Mouse (Mus musculus) ovary, postnatal 36 days (tissue): ENCODE measurements around the gene Eftud2.

Source experiments
- DNase-seq: peaks from one replicate; pipeline ENCODE4 v3.0.0; 2022; ENCODE audit warnings: low spot score, mixed read lengths

Gene Eftud2

GRCm38 (mm10) chr11:102880585-102881313 lies at the start of gene Eftud2, which contains the start of gene Ccdc103:
Gene Eftud2, minus strand, starts transcription at chr11:102880985.
Gene Ccdc103, plus strand, starts transcription at chr11:102881204.
- peak; percentile 91 for DNase-seq

DNA sequence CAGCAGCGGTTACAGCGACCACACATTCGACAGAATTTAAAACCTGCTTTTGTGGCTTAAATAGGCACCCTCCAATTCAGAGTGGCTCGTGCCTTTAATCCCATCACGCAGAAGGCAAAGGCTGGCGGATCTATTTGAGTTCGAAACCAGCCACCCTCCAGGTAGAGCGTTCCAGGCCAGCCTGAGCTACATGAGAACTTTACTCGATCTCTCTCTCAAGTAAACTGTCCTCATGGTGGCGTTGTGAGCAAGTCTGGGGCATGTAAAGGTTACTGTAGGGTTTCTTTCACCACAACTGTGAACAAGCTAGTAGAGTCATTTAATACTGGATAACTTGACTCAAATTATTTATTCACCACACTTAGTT lies 44.5 kb upstream of the Eftud2 start:
- no peak for DNase-seq

- peak; percentile 92 for DNase-seq
Observed at GRCm38 (mm10) chr11:102924557-102925350, 44.0 kb upstream of the Eftud2 start, which contains the start of gene Kif18b. Gene Kif18b, minus strand, starts transcription at chr11:102925124.

DNA sequence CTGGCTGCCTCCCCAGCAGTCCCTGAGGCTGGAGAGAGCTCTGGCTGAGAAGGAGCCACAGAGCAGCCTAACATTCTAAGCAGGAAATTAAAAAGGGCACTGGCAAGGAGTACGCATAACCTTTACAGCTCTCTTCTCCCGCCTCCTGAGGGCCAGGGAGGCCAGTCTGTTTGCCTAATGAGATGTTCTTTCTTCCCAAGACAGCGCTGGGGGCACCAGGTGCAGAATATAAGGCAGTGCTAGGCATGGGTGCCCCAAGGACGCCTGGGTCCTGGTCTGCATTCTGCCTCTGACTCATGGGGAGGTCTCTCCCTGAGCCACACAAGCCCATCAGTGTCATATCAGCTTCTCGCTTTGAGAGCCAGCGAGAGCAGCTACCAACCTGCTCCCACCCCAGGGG lies 40.7 kb upstream of the Eftud2 start:
- DNase-seq = no peak

DNA sequence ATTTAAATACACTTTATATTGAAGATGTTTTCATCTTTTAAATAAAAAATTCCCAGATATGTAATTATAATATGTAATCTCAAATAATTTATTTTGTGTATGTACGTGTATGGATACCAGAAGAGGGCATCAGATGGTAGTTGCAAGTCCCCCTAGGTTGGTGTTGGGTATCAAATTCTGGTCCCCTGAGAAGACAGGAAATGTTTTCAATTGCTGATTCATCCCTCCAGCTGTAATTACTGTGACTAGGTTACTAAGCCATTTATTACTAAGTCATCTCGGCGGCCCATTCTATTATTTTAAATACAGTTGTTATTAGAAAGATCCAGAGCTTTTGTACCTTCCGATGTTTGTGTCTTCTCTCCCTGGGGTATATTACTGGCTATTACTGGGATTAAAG lies 37.3 kb upstream of the Eftud2 start:
- DNase-seq = no peak

DNA sequence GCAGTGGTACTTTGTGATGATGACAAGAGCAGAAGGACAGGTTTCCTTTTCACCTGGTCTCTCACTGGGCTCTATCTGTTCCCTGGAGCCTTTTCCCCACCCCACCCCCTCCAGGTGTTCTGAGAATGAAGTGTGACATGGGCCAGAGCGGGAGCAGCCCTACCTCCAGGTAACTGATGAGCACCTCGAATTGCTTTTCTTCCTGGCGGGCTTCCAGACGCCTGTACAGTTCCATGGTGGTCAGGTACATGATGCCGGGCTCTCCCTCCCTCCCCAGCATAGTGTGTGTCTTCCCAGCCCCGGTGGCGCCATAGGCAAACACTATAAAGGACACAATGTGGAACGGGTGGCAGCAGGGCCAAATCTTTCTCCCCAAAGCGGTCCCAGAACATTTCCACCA lies 34.6 kb upstream of the Eftud2 start:
- no peak for DNase-seq

GRCm38 (mm10) chr11:102911376-102911775 lies 30.6 kb upstream of the Eftud2 start:
- DNase-seq = no peak

- no peak for DNase-seq
Observed at GRCm38 (mm10) chr11:102903654-102904053, 22.9 kb upstream of the Eftud2 start.

- no peak for DNase-seq
Observed at GRCm38 (mm10) chr11:102902107-102902506, 21.3 kb upstream of the Eftud2 start.

DNA sequence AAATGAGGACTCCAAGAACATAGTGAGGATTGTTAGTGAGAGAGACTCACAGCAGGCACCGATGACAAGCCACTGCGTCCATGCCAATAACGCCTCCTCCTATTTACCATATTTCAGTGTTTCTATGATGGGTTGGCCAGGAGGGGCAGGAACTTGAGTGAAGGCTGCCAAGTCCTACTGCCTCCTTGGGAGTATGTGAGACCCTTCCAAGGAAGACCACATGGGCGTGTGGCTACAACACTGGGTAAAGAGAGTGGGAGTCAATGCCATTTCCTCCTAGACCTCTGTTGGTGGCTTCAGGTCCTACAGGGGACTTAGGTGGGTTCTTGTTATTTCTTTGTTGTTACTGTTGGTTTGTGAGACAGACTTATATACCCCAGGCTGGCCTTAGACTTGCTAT lies 20.4 kb upstream of the Eftud2 start:
- no peak for DNase-seq

- DNase-seq = peak; percentile 73
Observed at GRCm38 (mm10) chr11:102900763-102901162, 20.0 kb upstream of the Eftud2 start, which contains the start of gene Gfap. Gene Gfap, minus strand, starts transcription at chr11:102900912.

DNA sequence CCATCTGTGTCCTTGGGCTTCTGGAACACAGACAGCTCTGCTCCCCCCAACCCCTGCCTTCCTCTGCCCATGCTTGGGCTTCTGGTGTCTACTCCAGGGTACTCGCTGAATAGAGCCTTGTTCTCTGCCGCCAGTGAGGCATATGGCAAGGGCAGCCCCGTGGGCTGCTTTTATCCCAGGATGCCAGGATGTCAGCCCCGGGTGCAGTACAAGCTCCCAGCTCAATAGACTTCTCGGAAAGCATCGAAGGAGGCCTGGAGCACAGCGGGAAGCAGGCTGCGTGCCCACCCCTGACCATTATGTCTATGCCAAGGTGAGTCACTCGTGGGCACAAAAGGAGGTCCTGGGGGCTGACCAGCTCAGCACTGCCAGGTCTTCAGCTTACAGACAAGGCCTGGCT lies 17.6 kb upstream of the Eftud2 start:
- no peak for DNase-seq

DNA sequence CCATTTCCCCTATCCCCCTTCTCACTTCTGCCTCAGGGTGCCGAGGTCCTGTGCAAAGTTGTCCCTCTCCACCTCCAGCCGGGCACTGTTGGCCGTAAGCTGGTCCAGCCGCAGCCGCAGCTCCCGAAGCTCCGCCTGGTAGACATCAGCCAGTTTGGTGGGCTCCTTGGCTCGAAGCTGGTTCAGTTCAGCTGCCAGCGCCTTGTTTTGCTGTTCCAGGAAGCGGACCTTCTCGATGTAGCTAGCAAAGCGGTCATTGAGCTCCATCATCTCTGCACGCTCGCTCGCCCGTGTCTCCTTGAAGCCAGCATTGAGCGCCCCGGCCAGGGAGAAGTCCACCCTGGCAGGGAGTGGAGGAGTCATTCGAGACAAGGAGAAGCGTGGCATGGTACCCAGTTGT lies 15.9 kb upstream of the Eftud2 start:
- no peak for DNase-seq

DNA sequence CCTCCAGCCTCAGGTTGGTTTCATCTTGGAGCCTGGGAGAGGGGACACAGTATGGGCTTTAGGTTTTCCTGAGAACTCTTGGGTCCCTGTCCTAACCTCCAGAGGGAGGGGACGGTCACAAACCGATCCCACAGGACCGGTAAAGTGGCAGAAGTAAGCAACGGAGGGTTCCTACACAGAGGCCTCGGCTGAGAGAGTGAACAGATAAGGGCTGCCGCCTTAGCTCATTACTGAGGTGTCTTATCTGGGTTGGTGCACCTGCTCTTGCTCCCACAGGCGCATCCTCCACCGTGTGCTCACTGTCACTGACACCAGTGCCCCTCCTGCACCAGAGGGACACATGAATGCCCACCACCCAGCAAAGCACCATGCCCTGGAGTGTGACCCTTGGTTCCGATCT lies 15.0 kb upstream of the Eftud2 start:
- no peak for DNase-seq

- DNase-seq = no peak
Observed at GRCm38 (mm10) chr11:102894716-102895115, 13.9 kb upstream of the Eftud2 start.

DNA sequence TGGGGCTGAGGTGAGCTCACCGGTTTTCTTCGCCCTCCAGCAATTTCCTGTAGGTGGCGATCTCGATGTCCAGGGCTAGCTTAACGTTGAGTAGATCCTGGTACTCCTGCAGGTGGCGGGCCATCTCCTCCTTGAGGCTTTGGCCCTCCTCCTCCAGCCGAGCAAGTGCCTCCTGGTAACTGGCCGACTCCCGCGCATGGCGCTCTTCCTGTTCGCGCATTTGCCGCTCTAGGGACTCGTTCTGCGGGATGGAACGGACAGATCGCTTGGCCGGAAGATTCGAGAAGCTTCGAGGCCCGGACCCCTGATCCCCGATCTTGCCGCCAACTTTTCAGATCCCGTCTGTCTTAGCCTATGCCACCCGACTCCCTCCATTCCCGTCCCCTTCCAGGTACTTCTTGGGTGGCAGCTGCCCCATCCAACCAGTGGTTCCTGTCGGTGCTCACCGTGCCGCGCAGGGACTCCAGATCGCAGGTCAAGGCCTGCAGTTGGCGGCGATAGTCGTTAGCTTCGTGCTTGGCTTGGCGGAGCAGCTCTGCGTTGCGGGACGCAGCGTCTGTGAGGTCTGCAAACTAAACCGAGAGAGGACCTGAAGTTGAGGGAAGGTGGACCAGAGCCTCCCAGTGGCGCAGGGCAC lies 12.3 kb upstream of the Eftud2 start:
- DNase-seq = peak; percentile 80

DNA sequence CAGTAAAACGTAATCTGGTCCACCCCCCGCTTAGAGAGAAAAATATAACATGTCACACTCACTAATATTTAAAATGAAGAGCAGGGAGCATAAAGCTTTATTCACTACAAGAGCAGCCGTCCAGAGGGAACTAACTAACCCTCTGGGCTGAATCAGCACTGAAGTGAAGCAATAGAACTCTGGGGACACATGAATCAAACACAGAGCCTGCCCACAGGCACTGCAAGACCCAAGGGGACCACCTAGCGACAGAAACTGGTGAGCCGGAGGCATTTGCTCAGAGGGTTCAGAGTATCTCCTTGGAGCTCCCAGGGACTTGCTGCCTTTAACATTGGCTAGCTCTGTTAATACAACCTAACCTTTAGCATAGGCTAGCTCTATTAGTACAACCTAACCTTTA lies 9.3 kb upstream of the Eftud2 start:
- DNase-seq = no peak

DNA sequence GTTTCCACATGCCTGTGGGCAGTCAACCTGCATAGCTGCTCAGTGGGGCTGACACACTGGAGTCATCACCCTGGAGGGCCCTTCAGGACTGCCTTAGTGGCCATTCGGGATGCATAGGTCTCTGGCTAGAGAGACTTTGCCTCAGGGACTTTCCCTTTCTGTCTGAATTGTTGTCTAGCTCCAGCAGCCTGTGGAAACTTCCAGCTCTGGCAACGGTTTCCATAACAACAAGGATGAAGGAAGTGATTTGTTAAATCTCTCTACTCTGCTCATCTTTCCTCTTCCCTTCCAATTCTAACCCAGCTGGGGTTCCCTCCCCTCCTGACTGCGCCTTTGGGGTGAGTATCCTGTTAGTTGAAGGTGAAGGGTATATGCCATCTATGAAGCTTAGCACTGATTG lies 7.3 kb upstream of the Eftud2 start:
- DNase-seq = no peak

DNA sequence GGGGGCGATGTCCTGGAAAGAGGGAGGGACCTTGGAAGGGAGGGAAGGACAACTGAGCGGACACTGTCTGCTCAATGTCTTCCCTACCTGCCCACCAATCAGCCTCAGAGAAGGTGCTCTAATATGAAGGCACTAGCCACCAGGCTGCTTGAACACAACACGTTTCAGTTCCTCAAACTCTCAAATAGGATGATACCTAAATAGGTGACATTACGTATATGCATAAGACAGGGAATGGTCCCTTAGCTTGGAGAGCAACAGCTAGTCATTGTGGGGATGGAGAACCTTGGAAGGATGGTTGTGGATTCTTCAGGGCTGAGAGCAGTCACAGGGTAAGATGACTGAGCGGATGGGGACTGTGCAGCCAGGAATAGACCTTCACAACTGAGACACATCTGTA lies 6.6 kb upstream of the Eftud2 start:
- DNase-seq = no peak

GRCm38 (mm10) chr11:102884616-102885219 lies 3.9 kb upstream of the Eftud2 start, which contains the start of gene Fam187a:
Gene Fam187a, plus strand, starts transcription at chr11:102885169.
- no peak for DNase-seq

GRCm38 (mm10) chr11:102881314-102882198 lies 771 bp upstream of the Eftud2 start:
- no peak for DNase-seq
